ENCODE assay signal across 8 mouse cellular contexts in genomic region chr5:113151554-113152103, GRCm38 (mm10).
A peak's percentile ranks its signal among the peaks of the same experiment; 100 is the strongest.
DNase-seq lines count a peak whose midpoint lies in the region; ATAC-seq and TF ChIP-seq lines count a peak whose summit lies in the region.

No protein-coding gene starts in this region.

- peak overlapping the region; percentile 88 for H3K27ac ChIP-seq in lung, embryonic 14.5 days (ENCODE audit: low read depth)
- H3K27ac ChIP-seq in embryonic facial prominence, embryonic 11.5 days (replicated peaks; ENCODE audit: low read depth, low read length): peak overlapping the region; percentile 14; the same call in 1 of the 2 replicates
- peak overlapping the region; percentile 34 to 79 for H3K27ac ChIP-seq in heart, embryonic 14.5 days (replicated peaks in 1 of 2; ENCODE audit: control insufficient read depth in 1 of 2, insufficient read depth in 1 of 2, low read depth in 2 of 2, low read length in 2 of 2)
- H3K27ac ChIP-seq in limb, embryonic 12.5 days: peak overlapping the region; percentile 82
- peak overlapping the region; percentile 89 for H3K27ac ChIP-seq in stomach, postnatal 0 days (replicated peaks)

- H3K4me3 ChIP-seq in lung, embryonic 14.5 days (ENCODE audit: low read depth, low read length): no peak overlapping the region
- no peak overlapping the region for H3K4me3 ChIP-seq in embryonic facial prominence, embryonic 11.5 days (ENCODE audit: low read depth, low read length)
- no peak overlapping the region for H3K4me3 ChIP-seq in heart, embryonic 14.5 days (ENCODE audit: control insufficient read depth in 1 of 2, insufficient read depth in 1 of 2, low read depth in 1 of 2, low read length in 2 of 2)
- no peak overlapping the region for H3K4me3 ChIP-seq in limb, embryonic 12.5 days (replicated peaks)
- H3K4me3 ChIP-seq in stomach, postnatal 0 days (ENCODE audit: low read depth, low read length): no peak overlapping the region

- TF ChIP-seq EP300 in stomach, postnatal 0 days (optimal IDR thresholded peaks at IDR 0.05): peak; percentile 38

- WGBS in lung, embryonic 14.5 days: 36% methylated on average over 11 of the region's 11 CpGs
- WGBS in embryonic facial prominence, embryonic 11.5 days: 49% methylated on average over 11 of the region's 11 CpGs
- WGBS in heart, embryonic 14.5 days: 43% methylated on average over 11 of the region's 11 CpGs
- 46% methylated on average over 11 of the region's 11 CpGs for WGBS in limb, embryonic 12.5 days
- WGBS in stomach, postnatal 0 days: 37% methylated on average over 11 of the region's 11 CpGs

- TF ChIP-seq CTCF in lung, embryonic 14.5 days (IDR thresholded peaks at IDR 0.05; ENCODE audit: low read depth): no peak
- no peak for TF ChIP-seq CTCF in stomach, postnatal 0 days (IDR thresholded peaks at IDR 0.05; ENCODE audit: low read depth)

- H3K36me3 ChIP-seq in lung, embryonic 14.5 days (ENCODE audit: insufficient read depth): no peaks in the 10 kb centered on the region
- H3K36me3 ChIP-seq in embryonic facial prominence, embryonic 11.5 days (replicated peaks; ENCODE audit: control insufficient read depth, insufficient read depth, low read depth, low read length): no peaks in the 10 kb centered on the region
- no peaks in the 10 kb centered on the region for H3K36me3 ChIP-seq in heart, embryonic 14.5 days (ENCODE audit: control insufficient read depth, insufficient read depth, low read length)
- no peaks in the 10 kb centered on the region for H3K36me3 ChIP-seq in limb, embryonic 12.5 days
- H3K36me3 ChIP-seq in stomach, postnatal 0 days (ENCODE audit: control insufficient read depth, insufficient read depth, low read length): no peaks in the 10 kb centered on the region

- no peak overlapping the region for H3K9ac ChIP-seq in lung, embryonic 14.5 days
- no peak overlapping the region for H3K9ac ChIP-seq in embryonic facial prominence, embryonic 11.5 days (replicated peaks; ENCODE audit: low read length)
- H3K9ac ChIP-seq in heart, embryonic 14.5 days (ENCODE audit: low read length): peak overlapping the region; percentile 36; the same call in 1 of the 2 replicates
- no peak overlapping the region for H3K9ac ChIP-seq in limb, embryonic 12.5 days (replicated peaks)
- 0 out of 2 replicates have a peak overlapping the region, but pooled peaks have one; percentile 31 for H3K9ac ChIP-seq in stomach, postnatal 0 days (ENCODE audit: low read length)

- no peak overlapping the region for H3K4me2 ChIP-seq in lung, embryonic 14.5 days
- no peak overlapping the region for H3K4me2 ChIP-seq in embryonic facial prominence, embryonic 11.5 days (ENCODE audit: low read depth, low read length)
- H3K4me2 ChIP-seq in heart, embryonic 14.5 days (ENCODE audit: low read length): no peak overlapping the region
- no peak overlapping the region for H3K4me2 ChIP-seq in limb, embryonic 12.5 days
- no peak overlapping the region for H3K4me2 ChIP-seq in stomach, postnatal 0 days (replicated peaks; ENCODE audit: low read depth)

- H3K27me3 ChIP-seq in lung, embryonic 14.5 days (ENCODE audit: insufficient read depth, low read length): no peaks in the 10 kb centered on the region
- H3K27me3 ChIP-seq in embryonic facial prominence, embryonic 11.5 days (ENCODE audit: control insufficient read depth, insufficient read depth, low read length): no peaks in the 10 kb centered on the region
- H3K27me3 ChIP-seq in heart, embryonic 14.5 days (ENCODE audit: control insufficient read depth, insufficient read depth, low read length): no peaks in the 10 kb centered on the region
- H3K27me3 ChIP-seq in limb, embryonic 12.5 days: no peaks in the 10 kb centered on the region
- H3K27me3 ChIP-seq in stomach, postnatal 0 days (ENCODE audit: control insufficient read depth, insufficient read depth, low read length): no peaks in the 10 kb centered on the region

- peak; percentile 29; the same call in 1 of the 2 replicates for ATAC-seq in lung, embryonic 14.5 days (ENCODE audit: insufficient read depth)
- ATAC-seq in embryonic facial prominence, embryonic 11.5 days (replicated peaks; ENCODE audit: insufficient number of reproducible peaks, low FRiP score, low TSS enrichment, low read depth): peak; percentile 11; the same call in 1 of the 2 replicates
- no peak for ATAC-seq in heart, embryonic 14.5 days (ENCODE audit: insufficient number of reproducible peaks, insufficient read depth, low FRiP score, low read depth)
- ATAC-seq in limb, embryonic 12.5 days (ENCODE audit: insufficient number of reproducible peaks, insufficient read depth, low FRiP score, low TSS enrichment, low read depth): peak; percentile 26; the same call in 1 of the 2 replicates
- ATAC-seq in stomach, postnatal 0 days (ENCODE audit: low FRiP score, low TSS enrichment): no peak

- H3K4me1 ChIP-seq in lung, embryonic 14.5 days (ENCODE audit: insufficient read depth): peaks cover 11% of the 10 kb centered on the region
- peaks cover 2% of the 10 kb centered on the region; the same call in 1 of the 2 replicates for H3K4me1 ChIP-seq in embryonic facial prominence, embryonic 11.5 days (ENCODE audit: control insufficient read depth, insufficient read depth, low read length)
- H3K4me1 ChIP-seq in heart, embryonic 14.5 days (ENCODE audit: control insufficient read depth in 2 of 2, insufficient read depth in 2 of 2, low read length in 2 of 2): peaks cover 37 to 47% of the 10 kb centered on the region in 2 experiments
- H3K4me1 ChIP-seq in limb, embryonic 12.5 days (replicated peaks): peaks cover 44% of the 10 kb centered on the region
- peaks cover 7% of the 10 kb centered on the region; the same call in 1 of the 2 replicates for H3K4me1 ChIP-seq in stomach, postnatal 0 days (replicated peaks; ENCODE audit: control insufficient read depth, insufficient read depth)

- peak; percentile 78 for DNase-seq in lung, embryonic 14.5 days
- DNase-seq in lung, postnatal 25 days (ENCODE audit: low spot score): no peak
- no peak for DNase-seq in embryonic facial prominence, embryonic 11.5 days (ENCODE audit: low spot score)
- DNase-seq in stomach, postnatal 0 days (ENCODE audit: low spot score): peak; percentile 44
- DNase-seq in urinary bladder, postnatal 4 days (ENCODE audit: low spot score in 2 of 2): no peak
- no peak for DNase-seq in left cerebral cortex, adult 11 months (ENCODE audit: low spot score)

- no peaks in the 10 kb centered on the region for H3K9me3 ChIP-seq in lung, embryonic 14.5 days (ENCODE audit: low read depth, low read length)
- no peaks in the 10 kb centered on the region for H3K9me3 ChIP-seq in embryonic facial prominence, embryonic 11.5 days (replicated peaks; ENCODE audit: control insufficient read depth, low read length)
- no peaks in the 10 kb centered on the region for H3K9me3 ChIP-seq in heart, embryonic 14.5 days (ENCODE audit: control insufficient read depth, low read length)
- no peaks in the 10 kb centered on the region for H3K9me3 ChIP-seq in limb, embryonic 12.5 days
- H3K9me3 ChIP-seq in stomach, postnatal 0 days (ENCODE audit: control insufficient read depth, low read length): no peaks in the 10 kb centered on the region

Comparison
In these comparisons a context has a peak if more than half of its experiments do, and no peak if none do; other contexts are left out.
1. DNase-seq: peak in lung, embryonic 14.5 days (single experiment) and stomach, postnatal 0 days (single experiment); none in lung, postnatal 25 days (single experiment), embryonic facial prominence, embryonic 11.5 days (single experiment), urinary bladder, postnatal 4 days (0 of 2) and left cerebral cortex, adult 11 months (single experiment).
2. ATAC-seq: peak in lung, embryonic 14.5 days (single experiment), embryonic facial prominence, embryonic 11.5 days (single experiment) and limb, embryonic 12.5 days (single experiment); none in heart, embryonic 14.5 days (single experiment) and stomach, postnatal 0 days (single experiment).
3. H3K27ac ChIP-seq: peak in every context shown above with its lines; median percentile 89 in stomach, postnatal 0 days; 88 in lung, embryonic 14.5 days; 82 in limb, embryonic 12.5 days; 56 in heart, embryonic 14.5 days; 14 in embryonic facial prominence, embryonic 11.5 days.
4. H3K9ac ChIP-seq: peak in heart, embryonic 14.5 days (single experiment) and stomach, postnatal 0 days (single experiment); none in lung, embryonic 14.5 days (single experiment), embryonic facial prominence, embryonic 11.5 days (single experiment) and limb, embryonic 12.5 days (single experiment).